Mouse (Mus musculus) kidney, postnatal 10 days (tissue): ENCODE results near the gene Ano3.

Experiments used
- DNase-seq: peaks from one replicate; pipeline ENCODE4 v3.0.0; 2021; ENCODE audit warnings: mixed read lengths

Gene Ano3

GRCm38 (mm10) chr2:110806302-110807093, 144.2 kb downstream of the Ano3 start:
- no peak for DNase-seq

GRCm38 (mm10) chr2:110795928-110796327, 154.8 kb downstream of the Ano3 start:
- no peak for DNase-seq

GRCm38 (mm10) chr2:110795433-110795832, 155.3 kb downstream of the Ano3 start:
- DNase-seq = no peak

- no peak for DNase-seq
Observed at GRCm38 (mm10) chr2:110787396-110787795, 163.3 kb downstream of the Ano3 start.

- no peak for DNase-seq
Observed at GRCm38 (mm10) chr2:110759434-110759833, 191.3 kb downstream of the Ano3 start.

GRCm38 (mm10) chr2:110757556-110757955, 193.2 kb downstream of the Ano3 start:
- no peak for DNase-seq

- no peak for DNase-seq
Observed at GRCm38 (mm10) chr2:110740493-110740892, 210.2 kb downstream of the Ano3 start.

GRCm38 (mm10) chr2:110739781-110740180, 210.9 kb downstream of the Ano3 start:
- DNase-seq = no peak

GRCm38 (mm10) chr2:110737981-110738380, 212.7 kb downstream of the Ano3 start:
- DNase-seq = no peak

GRCm38 (mm10) chr2:110737236-110737635, 213.5 kb downstream of the Ano3 start:
- no peak for DNase-seq

GRCm38 (mm10) chr2:110726106-110726505, 224.6 kb downstream of the Ano3 start:
- no peak for DNase-seq

GRCm38 (mm10) chr2:110722208-110722607, 228.5 kb downstream of the Ano3 start:
- no peak for DNase-seq

GRCm38 (mm10) chr2:110721290-110721753, 229.4 kb downstream of the Ano3 start, which contains the start of gene Muc15:
Gene Muc15, plus strand, starts transcription at chr2:110721340.
- no peak for DNase-seq

- no peak for DNase-seq
Observed at GRCm38 (mm10) chr2:110719051-110719450, 231.7 kb downstream of the Ano3 start.

GRCm38 (mm10) chr2:110710055-110710720, 240.5 kb downstream of the Ano3 start:
- peak; percentile 13 for DNase-seq

- DNase-seq = no peak
Observed at GRCm38 (mm10) chr2:110709436-110709835, 241.3 kb downstream of the Ano3 start.

GRCm38 (mm10) chr2:110671071-110671624, 279.6 kb downstream of the Ano3 start:
- no peak for DNase-seq

GRCm38 (mm10) chr2:110663329-110663728, 287.4 kb downstream of the Ano3 start:
- no peak for DNase-seq

GRCm38 (mm10) chr2:110644846-110645245, 305.9 kb downstream of the Ano3 start:
- no peak for DNase-seq

GRCm38 (mm10) chr2:110644358-110644757, 306.4 kb downstream of the Ano3 start:
- DNase-seq = no peak
